Mouse (Mus musculus): ENCODE data around the gene Gm10770. TPM values are rescaled to one million over a fixed set of nuclear protein-coding genes. Genes with fewer than 3 reads are reported as not detected.
"Not testable (repeated sequence)": the region's sequence is repeated elsewhere in the genome, so short reads cannot be mapped to it uniquely, and the experiment has no call there.

Gene Gm10770
- polyA plus RNA-seq (2012; ENCODE audit: insufficient read depth, insufficient read length, low replicate concordance, missing spikeins), result not detected in 2 replicates

GRCm38 (mm10) chr2:150179579-150179978 lies at the start of gene Gm10770:
TSS of gene Gm10770 (minus strand) at chr2:150179679.
- not testable (repeated sequence) for H3K4me3 ChIP-seq (ENCODE audit: insufficient read depth, low read depth, low read length)
- WGBS, result 78% methylated on average over 4 of the region's 4 CpGs

GRCm38 (mm10) chr2:150223263-150223662 lies 43.8 kb upstream of the Gm10770 start:
- H3K4me3 ChIP-seq (ENCODE audit: insufficient read depth, low read depth, low read length); H3K4me1 ChIP-seq (ENCODE audit: control insufficient read depth, insufficient read depth, low read length); H3K27ac ChIP-seq (ENCODE audit: insufficient read depth, low read depth, low read length): not testable (repeated sequence)

More at GRCm38 (mm10) chr2:150179579-150179978, at the start of gene Gm10770:
- not testable (repeated sequence) for H3K4me1 ChIP-seq (ENCODE audit: control insufficient read depth, insufficient read depth, low read length); H3K27ac ChIP-seq (ENCODE audit: insufficient read depth, low read depth, low read length)

- not testable (repeated sequence) for H3K27ac ChIP-seq (ENCODE audit: insufficient read depth, low read depth, low read length); H3K4me1 ChIP-seq (ENCODE audit: control insufficient read depth, insufficient read depth, low read length)
- H3K4me3 ChIP-seq (ENCODE audit: insufficient read depth, low read depth, low read length), result peak overlapping the region; percentile 53
- WGBS, result 11% methylated on average over 4 of the region's 4 CpGs
These were observed 38.9 kb upstream of the Gm10770 start for GRCm38 (mm10) chr2:150218363-150218725.

GRCm38 (mm10) chr2:150217600-150218362 lies 38.3 kb upstream of the Gm10770 start, which contains the start of gene Zfp937:
TSS of gene Zfp937 (plus strand) at chr2:150218073.
- H3K4me3 ChIP-seq (ENCODE audit: insufficient read depth, low read depth, low read length), result peak within 1 kb of the TSS; percentile 53
- under 1% methylated on average over 15 of the region's 15 CpGs for WGBS
- not testable (repeated sequence) for H3K27ac ChIP-seq (ENCODE audit: insufficient read depth, low read depth, low read length); H3K4me1 ChIP-seq (ENCODE audit: control insufficient read depth, insufficient read depth, low read length)

GRCm38 (mm10) chr2:150181570-150181999 lies 2.1 kb upstream of the Gm10770 start, which contains the start of gene Gm14139:
TSS of gene Gm14139 (plus strand) at chr2:150181755.
- H3K27ac ChIP-seq (ENCODE audit: insufficient read depth, low read depth, low read length); H3K4me3 ChIP-seq (ENCODE audit: insufficient read depth, low read depth, low read length); H3K4me1 ChIP-seq (ENCODE audit: control insufficient read depth, insufficient read depth, low read length): not testable (repeated sequence)
- WGBS, result 82% methylated on average over 7 of the region's 7 CpGs

GRCm38 (mm10) chr2:150181046-150181445 lies 1.6 kb upstream of the Gm10770 start:
- H3K4me3 ChIP-seq (ENCODE audit: insufficient read depth, low read depth, low read length); H3K4me1 ChIP-seq (ENCODE audit: control insufficient read depth, insufficient read depth, low read length); H3K27ac ChIP-seq (ENCODE audit: insufficient read depth, low read depth, low read length): not testable (repeated sequence)

- Histone ChIP-seq H3K27ac (ENCODE audit: insufficient read depth, low read depth, low read length) (no peak overlapping the region), H3K4me1 (ENCODE audit: control insufficient read depth, insufficient read depth, low read length) (no peaks in the 10 kb centered on the region), H3K4me3 (ENCODE audit: insufficient read depth, low read depth, low read length) (no peak overlapping the region)
- TF ChIP-seq CTCF (IDR thresholded peaks at IDR 0.05; ENCODE audit: insufficient read depth, low read depth, low read length) (no peak), POLR2A (IDR thresholded peaks at IDR 0.05; ENCODE audit: insufficient read depth, low read depth, low read length) (no peak)
These were observed 5.6 kb downstream of the Gm10770 start for GRCm38 (mm10) chr2:150173833-150174232.

GRCm38 (mm10) chr2:150166703-150167102 lies 12.8 kb downstream of the Gm10770 start:
- H3K4me3 ChIP-seq (ENCODE audit: insufficient read depth, low read depth, low read length), result no peak overlapping the region
- TF ChIP-seq CTCF (IDR thresholded peaks at IDR 0.05; ENCODE audit: insufficient read depth, low read depth, low read length) (no peak), POLR2A (IDR thresholded peaks at IDR 0.05; ENCODE audit: insufficient read depth, low read depth, low read length) (no peak)
- no peak overlapping the region for H3K27ac ChIP-seq (ENCODE audit: insufficient read depth, low read depth, low read length)
- no peaks in the 10 kb centered on the region for H3K4me1 ChIP-seq (ENCODE audit: control insufficient read depth, insufficient read depth, low read length)

GRCm38 (mm10) chr2:150136435-150136897 lies 43.0 kb downstream of the Gm10770 start, which contains the start of gene Zfp120:
TSS of gene Zfp120 (minus strand) at chr2:150136708.
- H3K4me3 ChIP-seq (ENCODE audit: insufficient read depth, low read depth, low read length), result peak within 1 kb of the TSS; percentile 82
- no peak within 1 kb of the TSS; the same call in 1 of the 2 replicates for H3K27ac ChIP-seq (ENCODE audit: insufficient read depth, low read depth, low read length)
- TF ChIP-seq POLR2A (IDR thresholded peaks at IDR 0.05; ENCODE audit: insufficient read depth, low read depth, low read length) (peak; percentile 29; the same call in 1 of the 2 replicates), CTCF (IDR thresholded peaks at IDR 0.05; ENCODE audit: insufficient read depth, low read depth, low read length) (no peak)
- H3K4me1 ChIP-seq (ENCODE audit: control insufficient read depth, insufficient read depth, low read length), result 0 out of 2 replicates have a peak, but pooled peaks cover 2% of the 10 kb centered on the region
- WGBS, result under 1% methylated on average over 13 of the region's 13 CpGs

GRCm38 (mm10) chr2:150132773-150133172 lies 46.7 kb downstream of the Gm10770 start:
- no peak for TF ChIP-seq CTCF (IDR thresholded peaks at IDR 0.05; ENCODE audit: insufficient read depth, low read depth, low read length)
- TF ChIP-seq POLR2A (IDR thresholded peaks at IDR 0.05; ENCODE audit: insufficient read depth, low read depth, low read length), result no peak
- Histone ChIP-seq H3K4me3 (ENCODE audit: insufficient read depth, low read depth, low read length) (no peak overlapping the region), H3K4me1 (ENCODE audit: control insufficient read depth, insufficient read depth, low read length) (0 out of 2 replicates have a peak, but pooled peaks cover 2% of the 10 kb centered on the region), H3K27ac (ENCODE audit: insufficient read depth, low read depth, low read length) (no peak overlapping the region)
- WGBS, result 89% methylated on average over 2 of the region's 2 CpGs

GRCm38 (mm10) chr2:150132002-150132401 lies 47.5 kb downstream of the Gm10770 start:
- WGBS, result 74% methylated on average over 1 of the region's 1 CpGs
- not testable (repeated sequence) for H3K4me1 ChIP-seq (ENCODE audit: control insufficient read depth, insufficient read depth, low read length); H3K4me3 ChIP-seq (ENCODE audit: insufficient read depth, low read depth, low read length); H3K27ac ChIP-seq (ENCODE audit: insufficient read depth, low read depth, low read length)

Measured in olfactory bulb, adult 2 months (tissue).